Mouse (Mus musculus) hindbrain, embryonic 10.5 days (tissue): ENCODE measurements around the gene Gadd45g. TPM values are rescaled to one million over a fixed set of nuclear protein-coding genes. Genes with fewer than 3 reads are reported as not detected.

Experiments used
- DNase-seq: peaks from one replicate; pipeline ENCODE4 v3.0.0-alpha.2; 2017; ENCODE audit warnings: low spot score
- H3K27ac ChIP-seq: fragments of 300-500 bp; sonication (generic); 2 replicates; pipeline ENCODE4 v1.5.1; 2016; ENCODE audit warnings: mild to moderate bottlenecking, moderate library complexity
- H3K27me3 ChIP-seq: fragments of 300-500 bp; sonication (generic); 2 replicates; pipeline ENCODE4 v1.6.1; 2016; ENCODE audit warnings: mild to moderate bottlenecking; ENCODE audit not compliant: poor library complexity, insufficient read depth, severe bottlenecking
- H3K36me3 ChIP-seq: fragments of 300-500 bp; sonication (generic); 2 replicates; pipeline ENCODE4 v1.6.1; 2016; ENCODE audit warnings: mild to moderate bottlenecking, moderate library complexity
- H3K4me1 ChIP-seq: fragments of 300-500 bp; sonication (generic); replicated peaks from 2 replicates; pipeline ENCODE4 v1.6.1; 2016; ENCODE audit warnings: mild to moderate bottlenecking
- H3K4me3 ChIP-seq: fragments of 300-500 bp; sonication (generic); 2 replicates; pipeline ENCODE4 v1.5.1; 2016; ENCODE audit warnings: mild to moderate bottlenecking, moderate library complexity
- H3K9me3 ChIP-seq: fragments of 300-500 bp; sonication (generic); 2 replicates; pipeline ENCODE4 v1.6.1; 2016; ENCODE audit warnings: mild to moderate bottlenecking, moderate library complexity
- WGBS: fragments of 180-500 bp; shearing (Covaris S2); methylation state at CpG from one replicate; pipeline ENCODE4 v1.1.7; 2016; 5-methylcytosine and 5-hydroxymethylcytosine counted together
- polyA plus RNA-seq: library from polyadenylated mRNA; unstranded; fragments of >200 nt; fragmentation: Nextera tagmentation; extraction: Ambion mirVana; gene quantifications from 2 replicates; pipeline ENCODE4 v1.2.1, GENCODE M21; 2016

Gene Gadd45g
- polyA plus RNA-seq, 1 experiment from 2014 or later: 214 TPM

DNA sequence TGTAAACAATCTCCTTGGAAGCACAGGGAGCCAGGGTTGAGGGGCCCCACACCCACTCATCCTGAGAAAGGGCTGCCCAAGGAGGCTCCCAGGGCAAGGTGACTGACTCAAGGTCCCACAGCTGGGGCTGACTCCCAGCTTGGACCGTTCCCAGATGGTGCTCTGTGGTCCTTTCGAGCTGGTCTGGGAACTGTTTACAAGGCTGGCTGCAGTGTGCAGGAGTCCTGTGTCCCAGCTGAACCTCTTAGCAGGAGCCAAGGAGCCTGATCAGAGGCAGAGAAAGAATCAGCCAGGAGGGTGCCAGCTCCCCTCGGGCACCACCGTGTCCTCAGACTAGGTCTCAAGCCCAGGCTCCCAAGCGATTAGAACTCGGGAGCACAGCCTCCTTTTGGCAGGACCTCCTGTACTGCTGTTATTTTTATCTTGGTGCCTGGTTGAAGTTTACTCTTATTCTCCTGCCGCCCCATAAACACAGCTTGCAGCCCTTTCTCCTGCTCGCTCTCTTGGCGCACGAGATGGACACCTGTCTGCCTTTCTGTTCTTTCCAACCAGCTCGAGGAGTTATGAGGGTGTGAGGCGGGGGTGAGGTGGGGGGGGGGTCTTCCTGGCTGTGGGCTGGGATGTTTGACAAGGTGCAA, 22.1 kb downstream of the Gadd45g start:
- no peak for DNase-seq
- 60% methylated on average over 12 of the region's 12 CpGs for WGBS
- Histone ChIP-seq H3K4me3 (no peak overlapping the region), H3K27me3 (peaks cover 41% of the 10 kb centered on the region), H3K27ac (peak overlapping the region; percentile 25), H3K36me3 (no peaks in the 10 kb centered on the region), H3K4me1 (peaks cover 32% of the 10 kb centered on the region), H3K9me3 (no peaks in the 10 kb centered on the region)

DNA sequence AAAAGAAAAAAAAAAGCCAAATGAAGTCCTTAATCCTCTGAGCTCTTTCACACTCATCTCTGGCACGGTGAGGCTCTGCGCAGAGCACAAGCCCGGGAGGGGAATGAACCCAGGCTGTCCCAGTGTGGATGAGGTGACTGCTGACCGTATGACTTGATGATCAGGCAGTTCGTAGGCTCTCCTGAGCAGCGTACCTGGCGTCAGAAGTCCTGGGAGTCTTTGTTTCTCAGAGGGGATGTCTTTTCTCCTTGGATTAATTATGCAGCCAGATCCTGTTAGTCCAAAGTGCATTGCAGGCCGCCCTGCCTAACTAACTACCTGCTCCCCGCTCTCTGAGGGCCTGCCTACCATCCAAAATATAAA, 22.6 kb downstream of the Gadd45g start:
- peaks cover 32% of the 10 kb centered on the region for H3K4me1 ChIP-seq
- no peak for DNase-seq
- H3K36me3 ChIP-seq: no peaks in the 10 kb centered on the region
- WGBS: 78% methylated on average over 9 of the region's 9 CpGs
- no peaks in the 10 kb centered on the region for H3K9me3 ChIP-seq
- H3K27me3 ChIP-seq: peaks cover 37% of the 10 kb centered on the region
- H3K4me3 ChIP-seq: no peak overlapping the region
- H3K27ac ChIP-seq: no peak overlapping the region

DNA sequence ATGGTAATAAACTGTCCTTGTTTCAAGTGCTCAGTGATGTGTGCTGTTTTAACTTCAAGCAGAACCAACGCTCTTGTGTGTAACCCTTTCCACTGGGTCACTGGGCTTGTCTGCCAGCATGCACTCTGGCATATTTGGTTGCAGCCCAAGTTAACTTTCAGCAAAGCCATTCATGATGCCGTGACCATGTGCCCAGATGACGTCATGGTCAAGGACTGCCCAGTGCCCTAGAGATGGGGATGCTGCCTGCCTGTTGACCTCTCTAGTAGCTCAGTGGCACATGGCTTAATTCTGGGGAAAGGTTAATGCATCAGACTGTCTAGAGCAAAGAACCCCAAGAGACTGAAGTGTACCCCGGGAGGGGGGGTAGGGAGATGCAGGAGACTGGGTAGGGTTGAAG, 24.7 kb downstream of the Gadd45g start:
- Histone ChIP-seq H3K4me1 (peaks cover 29% of the 10 kb centered on the region), H3K9me3 (no peaks in the 10 kb centered on the region), H3K4me3 (no peak overlapping the region), H3K27me3 (peaks cover 38% of the 10 kb centered on the region), H3K36me3 (no peaks in the 10 kb centered on the region), H3K27ac (no peak overlapping the region)
- 93% methylated on average over 4 of the region's 4 CpGs for WGBS
- no peak for DNase-seq

- Histone ChIP-seq H3K27ac (no peak overlapping the region), H3K36me3 (no peaks in the 10 kb centered on the region), H3K4me3 (no peak overlapping the region), H3K9me3 (no peaks in the 10 kb centered on the region), H3K4me1 (peaks cover 25% of the 10 kb centered on the region), H3K27me3 (peaks cover 33% of the 10 kb centered on the region)
- no peak for DNase-seq
- WGBS: 79% methylated on average over 9 of the region's 9 CpGs
These were observed 25.9 kb downstream of the Gadd45g start for GRCm38 (mm10) chr13:51872252-51872962.

DNA sequence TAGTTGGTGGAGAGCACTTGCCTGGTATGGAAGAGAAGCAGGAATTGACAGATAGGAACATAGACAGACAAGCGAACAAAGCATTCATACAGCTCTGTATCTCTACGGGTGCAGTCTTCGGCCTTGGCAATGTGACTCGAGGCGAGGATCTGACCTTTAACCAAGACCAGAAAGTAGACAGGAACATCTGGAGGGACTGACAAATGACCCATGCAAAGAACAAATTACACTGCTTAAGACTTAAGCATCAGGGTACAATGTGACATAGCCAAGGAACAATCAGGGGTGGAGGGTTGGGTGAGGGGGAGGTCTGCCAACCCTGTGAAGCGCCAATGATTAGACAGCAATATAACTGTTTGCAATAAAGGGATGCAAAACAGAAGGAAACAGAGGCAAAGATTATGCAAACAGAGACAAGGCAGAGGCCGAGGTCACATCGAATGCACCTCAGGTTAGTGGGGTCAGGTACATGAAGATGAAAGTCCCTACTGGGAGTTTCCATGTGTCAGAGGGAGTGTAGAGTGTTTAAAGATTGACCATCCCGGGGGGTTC, 26.6 kb downstream of the Gadd45g start:
- Histone ChIP-seq H3K9me3 (no peaks in the 10 kb centered on the region), H3K4me3 (no peak overlapping the region), H3K4me1 (peaks cover 24% of the 10 kb centered on the region), H3K27ac (no peak overlapping the region), H3K27me3 (peaks cover 30% of the 10 kb centered on the region), H3K36me3 (no peaks in the 10 kb centered on the region)
- DNase-seq: no peak
- WGBS: 81% methylated on average over 9 of the region's 9 CpGs

DNA sequence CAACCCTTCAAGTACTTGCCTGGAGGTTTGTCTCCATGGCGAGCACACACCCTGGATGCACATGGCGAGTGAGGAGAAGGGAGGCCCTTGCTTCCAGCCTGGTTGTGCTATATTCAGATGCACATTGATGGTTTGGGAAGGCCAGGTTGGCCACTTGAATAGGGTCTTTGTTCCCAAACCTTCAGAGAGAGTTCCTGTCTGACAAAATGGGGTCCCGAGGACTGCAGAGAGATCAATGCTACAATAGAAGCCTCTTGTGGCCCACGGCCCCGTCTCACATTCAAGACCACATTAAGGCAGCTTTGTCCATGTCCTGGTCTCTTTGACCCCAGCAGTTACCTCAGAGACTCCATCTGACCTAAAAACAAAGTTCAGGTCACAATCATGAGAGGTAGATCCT, 27.3 kb downstream of the Gadd45g start:
- no peak overlapping the region for H3K27ac ChIP-seq
- no peaks in the 10 kb centered on the region for H3K36me3 ChIP-seq
- no peaks in the 10 kb centered on the region for H3K9me3 ChIP-seq
- no peak overlapping the region for H3K4me3 ChIP-seq
- H3K27me3 ChIP-seq: peaks cover 24% of the 10 kb centered on the region
- no peak for DNase-seq
- peaks cover 19% of the 10 kb centered on the region for H3K4me1 ChIP-seq
- WGBS: 84% methylated on average over 5 of the region's 5 CpGs

DNA sequence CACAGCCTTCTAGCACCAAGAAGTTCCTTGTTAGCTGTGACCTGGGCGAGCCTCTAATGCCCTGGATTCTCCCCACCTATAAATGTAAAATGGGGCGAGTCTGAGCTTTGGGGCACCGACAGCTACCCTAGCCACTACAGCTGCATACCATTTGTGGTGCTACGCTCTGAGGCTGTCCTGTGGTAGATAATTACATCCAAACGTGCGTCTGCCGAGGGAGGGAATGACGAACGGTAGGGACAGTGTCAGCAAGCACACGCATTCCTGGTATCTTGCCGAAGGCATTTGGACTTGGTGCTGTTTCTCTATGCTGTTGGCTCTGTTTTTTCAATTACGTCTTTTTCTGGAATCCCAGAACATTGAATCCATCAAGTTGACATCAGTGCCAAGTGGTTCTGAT, 29.7 kb downstream of the Gadd45g start:
- 86% methylated on average over 12 of the region's 12 CpGs for WGBS
- Histone ChIP-seq H3K27me3 (peaks cover 18% of the 10 kb centered on the region; the same call in 1 of the 2 replicates), H3K27ac (no peak overlapping the region), H3K36me3 (no peaks in the 10 kb centered on the region), H3K9me3 (no peaks in the 10 kb centered on the region), H3K4me3 (no peak overlapping the region), H3K4me1 (peaks cover 26% of the 10 kb centered on the region)
- DNase-seq: no peak

DNA sequence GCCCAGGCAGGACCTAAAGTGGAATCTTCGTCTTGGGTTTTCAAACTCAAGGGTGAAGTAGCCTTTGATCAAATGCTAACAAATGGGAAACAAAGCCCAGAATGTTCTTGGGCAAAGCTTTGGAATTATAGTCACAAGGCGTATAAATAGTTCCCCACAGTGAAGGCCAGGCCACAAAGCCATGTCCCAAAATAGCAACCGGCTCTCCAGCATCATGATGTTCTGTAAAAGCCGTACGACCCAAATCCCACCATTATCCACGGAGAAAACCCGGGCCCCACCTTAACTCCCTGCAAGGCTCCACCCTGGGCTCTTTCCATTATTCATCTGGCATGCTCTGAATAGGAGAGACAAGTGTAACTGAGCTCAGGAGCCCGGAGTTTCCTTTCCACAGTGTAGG, 32.3 kb downstream of the Gadd45g start:
- H3K9me3 ChIP-seq: no peaks in the 10 kb centered on the region
- DNase-seq: no peak
- no peak overlapping the region for H3K4me3 ChIP-seq
- no peaks in the 10 kb centered on the region for H3K36me3 ChIP-seq
- peaks cover 33% of the 10 kb centered on the region for H3K4me1 ChIP-seq
- no peak overlapping the region for H3K27ac ChIP-seq
- H3K27me3 ChIP-seq: peaks cover 10% of the 10 kb centered on the region; the same call in 1 of the 2 replicates
- WGBS: 57% methylated on average over 8 of the region's 8 CpGs

DNA sequence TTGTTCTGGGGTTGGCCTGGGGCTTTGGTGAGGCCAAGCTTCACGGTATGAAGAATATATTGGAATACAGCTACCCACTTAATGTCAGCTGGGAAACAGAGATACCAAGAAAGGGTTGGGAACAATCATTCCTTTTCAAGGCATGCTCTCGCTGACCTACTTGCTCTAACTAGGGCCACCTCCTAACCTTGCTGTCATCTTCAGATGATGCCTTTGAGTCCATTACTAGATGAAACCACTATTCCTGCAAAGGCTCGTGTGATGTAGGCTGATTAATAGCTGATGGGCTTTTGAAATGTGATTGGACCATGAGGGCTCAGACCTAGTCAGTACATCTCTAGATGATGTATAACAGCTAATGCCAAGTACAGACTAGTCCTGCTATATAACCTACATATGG, 33.1 kb downstream of the Gadd45g start:
- H3K4me1 ChIP-seq: peaks cover 37% of the 10 kb centered on the region
- no peak for DNase-seq
- H3K4me3 ChIP-seq: no peak overlapping the region
- H3K36me3 ChIP-seq: no peaks in the 10 kb centered on the region
- peaks cover 8% of the 10 kb centered on the region; the same call in 1 of the 2 replicates for H3K27me3 ChIP-seq
- no peak overlapping the region for H3K27ac ChIP-seq
- WGBS: 87% methylated on average over 3 of the region's 3 CpGs
- no peaks in the 10 kb centered on the region for H3K9me3 ChIP-seq

DNA sequence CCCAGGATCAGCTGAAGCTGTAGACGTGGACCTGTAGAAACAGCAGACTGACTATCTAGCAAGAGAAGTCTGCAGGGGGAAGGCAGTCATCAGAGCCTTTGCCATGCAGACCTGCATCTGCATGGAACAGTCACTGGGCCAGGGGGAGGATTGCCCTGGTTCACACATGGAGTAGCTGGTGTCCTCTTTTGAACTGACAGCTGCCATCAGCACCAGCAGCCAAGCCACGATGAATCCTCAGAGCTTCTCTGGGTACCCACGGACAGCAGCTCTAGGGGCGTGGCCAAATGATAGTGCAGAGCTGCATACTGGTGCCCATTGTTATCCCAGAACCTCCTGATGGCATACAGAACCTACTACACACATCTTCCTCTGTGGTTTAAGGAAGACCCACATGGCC, 33.5 kb downstream of the Gadd45g start:
- Histone ChIP-seq H3K36me3 (no peaks in the 10 kb centered on the region), H3K27me3 (peaks cover 6% of the 10 kb centered on the region; the same call in 1 of the 2 replicates), H3K4me1 (peaks cover 37% of the 10 kb centered on the region), H3K27ac (no peak overlapping the region), H3K4me3 (no peak overlapping the region), H3K9me3 (no peaks in the 10 kb centered on the region)
- 81% methylated on average over 4 of the region's 4 CpGs for WGBS
- no peak for DNase-seq

- 63% methylated on average over 11 of the region's 11 CpGs for WGBS
- H3K4me3 ChIP-seq: no peak overlapping the region
- no peak for DNase-seq
- peaks cover 6% of the 10 kb centered on the region; the same call in 1 of the 2 replicates for H3K27me3 ChIP-seq
- H3K36me3 ChIP-seq: no peaks in the 10 kb centered on the region
- peak overlapping the region; percentile 0; the same call in 1 of the 2 replicates for H3K27ac ChIP-seq
- no peaks in the 10 kb centered on the region for H3K9me3 ChIP-seq
- peaks cover 37% of the 10 kb centered on the region for H3K4me1 ChIP-seq
These were observed 35.0 kb downstream of the Gadd45g start for GRCm38 (mm10) chr13:51881271-51882128.

GRCm38 (mm10) chr13:51882218-51882617, 35.7 kb downstream of the Gadd45g start:
- Histone ChIP-seq H3K9me3 (no peaks in the 10 kb centered on the region), H3K27me3 (peaks cover 6% of the 10 kb centered on the region; the same call in 1 of the 2 replicates), H3K4me1 (peaks cover 37% of the 10 kb centered on the region), H3K27ac (peak overlapping the region; percentile 59; the same call in 1 of the 2 replicates), H3K36me3 (no peaks in the 10 kb centered on the region), H3K4me3 (no peak overlapping the region)
- DNase-seq: no peak
- WGBS: 88% methylated on average over 3 of the region's 3 CpGs
